Comparison of ENCODE assay signal across 9 mouse cellular contexts in genomic region chr13:23732156-23732804, GRCm38 (mm10). TPM values are rescaled to one million over a fixed set of nuclear protein-coding genes. Genes with fewer than 3 reads are reported as not detected.
DNase-seq lines count a peak whose midpoint lies in the region; ATAC-seq and TF ChIP-seq lines count a peak whose summit lies in the region.
"Had no signal": no experiment of that assay in that cellular context is flagged by ENCODE, and none has a peak within 500 bp of the region (broad histone marks: within the 10 kb centered on the region; RNA-seq: fewer than 3 reads in every experiment).

No protein-coding gene starts in this region.

- ATAC-seq in granulocyte monocyte progenitor cell, adult 5-6 weeks (replicated peaks; ENCODE audit: poor library complexity, severe bottlenecking): peak; percentile 66; the same call in 1 of the 2 replicates

- no peak overlapping the region for H3K9ac ChIP-seq in MEL (ENCODE audit: control insufficient read depth, low read depth, low read length, poor library complexity, severe bottlenecking)
- H3K9ac ChIP-seq: heart, embryonic 13.5 days had no signal

- H3K79me2 ChIP-seq in MEL (ENCODE audit: control insufficient read depth, insufficient read depth, low read length, poor library complexity): no peaks in the 10 kb centered on the region

- H3K27ac ChIP-seq in MEL (ENCODE audit: control insufficient read depth, low read depth, low read length): no peak overlapping the region
- H3K27ac ChIP-seq: heart, embryonic 13.5 days had no signal

- TF ChIP-seq CTCF in MEL (IDR thresholded peaks at IDR 0.05 in 2 of 3, conservative IDR thresholded peaks at IDR 0.05 in 1 of 3; ENCODE audit: control insufficient read depth in 1 of 3, insufficient read depth in 1 of 3, low read depth in 2 of 3, low read length in 3 of 3, poor library complexity in 1 of 3, severe bottlenecking in 1 of 3): peak; percentile 69 to 97 (median 84)

- H3K4me3 ChIP-seq in MEL (ENCODE audit: control insufficient read depth in 1 of 2, insufficient read depth in 1 of 2, low read depth in 2 of 2, low read length in 2 of 2): no peak overlapping the region
- H3K4me3 ChIP-seq: heart, embryonic 13.5 days had no signal

- H3K9me3 ChIP-seq in MEL (replicated peaks; ENCODE audit: insufficient read depth, low read length): no peaks in the 10 kb centered on the region
- H3K9me3 ChIP-seq: heart, embryonic 13.5 days had no signal

- H3K4me1 ChIP-seq in MEL (ENCODE audit: control insufficient read depth in 1 of 2, insufficient read depth in 2 of 2, low read length in 2 of 2): 0 out of 4 replicates have a peak, but pooled peaks cover 0 to 3% of the 10 kb centered on the region in 2 experiments

- peak; percentile 58 for DNase-seq in adrenal gland, postnatal 14 days
- DNase-seq in adrenal gland, adult 8-10 months: no peak
- DNase-seq in kidney, postnatal 14 days: peak; percentile 53
- DNase-seq in kidney, adult 18-20 months: no peak
- DNase-seq in MEL (ENCODE audit: low read depth, low spot score): peak; percentile 84
- DNase-seq in retina, embryonic 14.5 days (ENCODE audit: low spot score): peak; percentile 80
- no peak for DNase-seq in ovary, postnatal 14 days (ENCODE audit: low spot score)

- no peaks in the 10 kb centered on the region for H3K27me3 ChIP-seq in MEL (ENCODE audit: control insufficient read depth in 1 of 2, insufficient read depth in 2 of 2, low read length in 2 of 2)
- H3K27me3 ChIP-seq: heart, embryonic 13.5 days had no signal

- TF ChIP-seq RAD21 in MEL (IDR thresholded peaks at IDR 0.05; ENCODE audit: low read depth, low read length): peak; percentile 96

- peaks cover 0 to 2% of the 10 kb centered on the region in 2 experiments; a peak in 2 of 4 replicates for H3K36me3 ChIP-seq in MEL (ENCODE audit: control insufficient read depth in 1 of 2, insufficient read depth in 2 of 2, low read length in 2 of 2)
- H3K36me3 ChIP-seq: heart, embryonic 13.5 days had no signal

- no peak for TF ChIP-seq POLR2A in MEL (IDR thresholded peaks at IDR 0.05; ENCODE audit: control insufficient read depth in 1 of 2, insufficient read depth in 1 of 2, low read depth in 1 of 2, low read length in 2 of 2, poor library complexity in 1 of 2)

- no peak for TF ChIP-seq EP300 in MEL (IDR thresholded peaks at IDR 0.05; ENCODE audit: low read depth in 1 of 2, low read length in 2 of 2)

TF ChIP-seq in MEL, 35 proteins besides CTCF, POLR2A, EP300 and RAD21 (continues in another document):
- TF ChIP-seq KAT2A (conservative IDR thresholded peaks at IDR 0.05; ENCODE audit: low read depth, low read length): no peak
- TF ChIP-seq RCOR1 (IDR thresholded peaks at IDR 0.05; ENCODE audit: low read depth, low read length): no peak
- TF ChIP-seq MAZ (IDR thresholded peaks at IDR 0.05; ENCODE audit: low read depth, low read length): no peak
- no peak for TF ChIP-seq ZKSCAN1 (IDR thresholded peaks at IDR 0.05; ENCODE audit: low read depth, low read length)
- peak; percentile 64 for TF ChIP-seq USF1 (IDR thresholded peaks at IDR 0.05; ENCODE audit: low read depth, low read length)
- TF ChIP-seq MEF2A (IDR thresholded peaks at IDR 0.05; ENCODE audit: extremely low read depth, insufficient replicate concordance, low read depth, low read length, poor library complexity, severe bottlenecking): no peak
- no peak for TF ChIP-seq NELFE (IDR thresholded peaks at IDR 0.05; ENCODE audit: low read depth, low read length)
- no peak for TF ChIP-seq TCF12 (IDR thresholded peaks at IDR 0.05; ENCODE audit: low read depth, low read length)
- peak; percentile 77 for TF ChIP-seq GATA1 (IDR thresholded peaks at IDR 0.05; ENCODE audit: low read depth, low read length)
- TF ChIP-seq CHD1 (IDR thresholded peaks at IDR 0.05; ENCODE audit: low read depth, low read length): no peak
- no peak for TF ChIP-seq MYB (IDR thresholded peaks at IDR 0.05; ENCODE audit: low read depth, low read length)
- TF ChIP-seq SMC3 (IDR thresholded peaks at IDR 0.05; ENCODE audit: low read depth, low read length): peak; percentile 99
- peak; percentile 86 for TF ChIP-seq BHLHE40 (IDR thresholded peaks at IDR 0.05; ENCODE audit: borderline replicate concordance, low read depth, low read length)
- TF ChIP-seq JUND (IDR thresholded peaks at IDR 0.05; ENCODE audit: low read depth, low read length): no peak
- TF ChIP-seq USF2 (IDR thresholded peaks at IDR 0.05; ENCODE audit: borderline replicate concordance in 1 of 2, insufficient read depth in 1 of 2, low read depth in 1 of 2, low read length in 2 of 2): no peak
- TF ChIP-seq POLR2AphosphoS5 (IDR thresholded peaks at IDR 0.05; ENCODE audit: borderline replicate concordance, low read depth, low read length): no peak
- no peak for TF ChIP-seq MAFK (IDR thresholded peaks at IDR 0.05; ENCODE audit: borderline replicate concordance, low read depth, low read length)
- TF ChIP-seq POLR2AphosphoS2 (IDR thresholded peaks at IDR 0.05; ENCODE audit: low read length): no peak
- TF ChIP-seq TBP (IDR thresholded peaks at IDR 0.05; ENCODE audit: low read depth, low read length): no peak
- no peak for TF ChIP-seq CHD2 (IDR thresholded peaks at IDR 0.05; ENCODE audit: low read length)
- no peak for TF ChIP-seq TAL1 (IDR thresholded peaks at IDR 0.05; ENCODE audit: low read length)
- no peak for TF ChIP-seq ZMIZ1 (IDR thresholded peaks at IDR 0.05; ENCODE audit: low read depth, low read length)
- TF ChIP-seq E2F4 (IDR thresholded peaks at IDR 0.05; ENCODE audit: borderline replicate concordance, low read depth, low read length): no peak
- no peak for TF ChIP-seq UBTF (IDR thresholded peaks at IDR 0.05; ENCODE audit: borderline replicate concordance, insufficient read depth, low read depth, low read length)
- TF ChIP-seq NRF1 (IDR thresholded peaks at IDR 0.05; ENCODE audit: insufficient read depth, low read depth, low read length, poor library complexity, severe bottlenecking): no peak
- TF ChIP-seq SIN3A (IDR thresholded peaks at IDR 0.05; ENCODE audit: low read length): peak; percentile 51; the same call in 1 of the 2 replicates
- no peak for TF ChIP-seq ZNF384 (IDR thresholded peaks at IDR 0.05; ENCODE audit: low read depth, low read length)
- TF ChIP-seq MAX (IDR thresholded peaks at IDR 0.05; ENCODE audit: low read length): peak; percentile 94
- TF ChIP-seq ELF1 (IDR thresholded peaks at IDR 0.05; ENCODE audit: low read depth, low read length): no peak
- peak; percentile 97 for TF ChIP-seq ZC3H11A (IDR thresholded peaks at IDR 0.05; ENCODE audit: low read depth, low read length)
- peak; percentile 8; the same call in 1 of the 2 replicates for TF ChIP-seq MXI1 (IDR thresholded peaks at IDR 0.05; ENCODE audit: low read depth, low read length)
- peak; percentile 38; the same call in 1 of the 2 replicates for TF ChIP-seq HCFC1 (IDR thresholded peaks at IDR 0.05; ENCODE audit: low read depth, low read length)
- TF ChIP-seq MYC (IDR thresholded peaks at IDR 0.05; ENCODE audit: low read depth, low read length): peak; percentile 97

RNA-seq across cellular contexts. Expression of gene Hist1h1c, which starts 6.3 kb away (rescaled TPM):
- 300 and 304 TPM in 2 replicates for total RNA-seq in adrenal gland, postnatal 14 days (2021)
- 100 to 1,000 TPM; 212 to 290 (median 255) TPM for total RNA-seq in adrenal gland, adult 8-10 months (2022)
- 348 and 479 TPM in 2 replicates for total RNA-seq in MEL (2012; rRNA removed)
- polyA plus RNA-seq in MEL (2012; ENCODE audit: insufficient read depth in 1 of 2, insufficient read length in 2 of 2, low read depth in 1 of 2, low replicate concordance in 2 of 2, missing spikeins in 1 of 2): 1 to 10 TPM in 1 of 2 experiments, not detected in 1; 3.8 TPM
- total RNA-seq in granulocyte monocyte progenitor cell, adult 5-6 weeks (2014; fragmentation: Nextera tagmentation): 61.8 and 110 TPM in 2 replicates
- total RNA-seq in granulocyte monocyte progenitor cell, adult 5-6 weeks (2017): 737 and 810 TPM in 2 replicates

RNA-seq across cellular contexts. Expression of gene Hist1h3c, which starts 13.1 kb away (rescaled TPM):
- 82.5 and 109 TPM in 2 replicates for total RNA-seq in adrenal gland, postnatal 14 days (2021)
- total RNA-seq in adrenal gland, adult 8-10 months (2022): 10 to 100 TPM in 1 of 4 experiments, 1 to 10 TPM in 3; 4.3 to 10.9 (median 7.4) TPM
- 1,651 and 2,239 TPM in 2 replicates for total RNA-seq in MEL (2012; rRNA removed)
- polyA plus RNA-seq in MEL (2012; ENCODE audit: insufficient read depth in 1 of 2, insufficient read length in 2 of 2, low read depth in 1 of 2, low replicate concordance in 2 of 2, missing spikeins in 1 of 2): 1 to 10 TPM in 1 of 2 experiments, not detected in 1; 1.7 TPM
- 24.5 and 38.0 TPM in 2 replicates for total RNA-seq in granulocyte monocyte progenitor cell, adult 5-6 weeks (2014; fragmentation: Nextera tagmentation)
- 507 and 886 TPM in 2 replicates for total RNA-seq in granulocyte monocyte progenitor cell, adult 5-6 weeks (2017)

RNA-seq across cellular contexts. Expression of gene Hist1h2bb, which starts 14.3 kb away (rescaled TPM):
- 125 and 171 TPM in 2 replicates for total RNA-seq in adrenal gland, postnatal 14 days (2021)
- 10 to 100 TPM; 14.8 to 24.3 (median 20.0) TPM for total RNA-seq in adrenal gland, adult 8-10 months (2022)
- total RNA-seq in MEL (2012; rRNA removed): 2,278 and 3,150 TPM in 2 replicates
- polyA plus RNA-seq in MEL (2012; ENCODE audit: insufficient read depth in 1 of 2, insufficient read length in 2 of 2, low read depth in 1 of 2, low replicate concordance in 2 of 2, missing spikeins in 1 of 2): 1 to 10 TPM in 1 of 2 experiments, not detected in 1; 3.2 TPM
- total RNA-seq in granulocyte monocyte progenitor cell, adult 5-6 weeks (2014; fragmentation: Nextera tagmentation): 155 and 176 TPM in 2 replicates
- 3,446 and 3,529 TPM in 2 replicates for total RNA-seq in granulocyte monocyte progenitor cell, adult 5-6 weeks (2017)

RNA-seq across cellular contexts. Expression of gene Hist1h2ab, which starts 18.6 kb away (rescaled TPM):
- total RNA-seq in adrenal gland, postnatal 14 days (2021): 157 and 198 TPM in 2 replicates
- 10 to 100 TPM; 24.0 to 37.5 (median 29.3) TPM for total RNA-seq in adrenal gland, adult 8-10 months (2022)
- 2,219 and 2,780 TPM in 2 replicates for total RNA-seq in MEL (2012; rRNA removed)
- 1 to 10 TPM in 1 of 2 experiments, not detected in 1; 8.0 TPM for polyA plus RNA-seq in MEL (2012; ENCODE audit: insufficient read depth in 1 of 2, insufficient read length in 2 of 2, low read depth in 1 of 2, low replicate concordance in 2 of 2, missing spikeins in 1 of 2)
- total RNA-seq in granulocyte monocyte progenitor cell, adult 5-6 weeks (2014; fragmentation: Nextera tagmentation): 9.2 and 31.4 TPM in 2 replicates
- 1,996 and 2,074 TPM in 2 replicates for total RNA-seq in granulocyte monocyte progenitor cell, adult 5-6 weeks (2017)

RNA-seq across cellular contexts. Expression of gene Hist1h3b, which starts 19.8 kb away (rescaled TPM):
- 247 and 351 TPM in 2 replicates for total RNA-seq in adrenal gland, postnatal 14 days (2021)
- total RNA-seq in adrenal gland, adult 8-10 months (2022): 10 to 100 TPM; 18.1 to 29.8 (median 26.6) TPM
- total RNA-seq in MEL (2012; rRNA removed): 1,725 and 2,102 TPM in 2 replicates
- 1 to 10 TPM in 1 of 2 experiments, not detected in 1; 6.6 TPM for polyA plus RNA-seq in MEL (2012; ENCODE audit: insufficient read depth in 1 of 2, insufficient read length in 2 of 2, low read depth in 1 of 2, low replicate concordance in 2 of 2, missing spikeins in 1 of 2)
- total RNA-seq in granulocyte monocyte progenitor cell, adult 5-6 weeks (2014; fragmentation: Nextera tagmentation): 92.5 and 158 TPM in 2 replicates
- total RNA-seq in granulocyte monocyte progenitor cell, adult 5-6 weeks (2017): 628 and 657 TPM in 2 replicates

Comparison
In these comparisons a context has a peak if more than half of its experiments do, and no peak if none do; other contexts are left out.
1. DNase-seq: peak in adrenal gland, postnatal 14 days (single experiment), kidney, postnatal 14 days (single experiment), MEL (single experiment) and retina, embryonic 14.5 days (single experiment); none in adrenal gland, adult 8-10 months (single experiment), kidney, adult 18-20 months (single experiment) and ovary, postnatal 14 days (single experiment).